Mouse (Mus musculus) embryonic fibroblast, embryonic 13.5 days (primary cell): ENCODE results near the gene Itgae.

ENCODE experiments used
- CTCF ChIP-seq: IDR thresholded peaks from 2 replicates; pipeline ENCODE4 v1.5.1; 2011; ENCODE audit warnings: mild to moderate bottlenecking, control low read depth, low read length, moderate library complexity, borderline replicate concordance; ENCODE audit not compliant: insufficient read depth
- POLR2A ChIP-seq: IDR thresholded peaks from 2 replicates; pipeline ENCODE4 v1.6.1; 2011; ENCODE audit warnings: low read depth, mild to moderate bottlenecking, control low read depth, low read length, moderate library complexity

DNA sequence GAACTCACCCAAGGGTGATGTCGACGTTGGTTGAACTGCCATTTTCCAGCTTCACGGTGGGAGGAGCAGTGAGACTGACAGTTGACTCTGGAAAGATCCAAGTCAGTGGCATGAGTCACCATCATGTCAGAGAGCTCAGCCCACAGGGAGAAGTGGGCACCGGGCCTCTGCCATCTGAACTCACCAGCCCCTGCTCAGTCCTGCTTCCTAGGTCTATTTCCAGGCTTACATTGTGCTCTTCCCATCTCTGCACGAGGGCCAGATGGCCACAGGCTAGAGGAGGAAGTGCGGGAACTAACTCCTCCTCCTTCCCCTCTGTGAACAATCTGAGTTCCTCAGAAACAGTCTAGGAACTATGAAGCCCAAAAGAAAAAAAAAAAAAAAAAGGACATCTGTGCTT, 102.7 kb downstream of the Itgae start:
- TF ChIP-seq POLR2A: no peak
- TF ChIP-seq CTCF: no peak
